Mouse (Mus musculus): ENCODE measurements at regions not wholly inside any gene's neighbourhood (a gene's known extent, or its start where the extent isn't known, plus 50 kb on each side); places are given as distances from the start of the nearest gene placed in this dataset.

- peaks cover 4% of the 10 kb centered on the region for H3K4me1 ChIP-seq (replicated peaks; ENCODE audit: low read depth, low read length)
- H3K36me3 ChIP-seq (ENCODE audit: insufficient read depth, low read length) = no peaks in the 10 kb centered on the region
- TF ChIP-seq NANOG (IDR thresholded peaks at IDR 0.05; ENCODE audit: borderline replicate concordance, low read length) = no peak
- no peak for TF ChIP-seq POU5F1 (IDR thresholded peaks at IDR 0.05; ENCODE audit: borderline replicate concordance, low read length)
- no peak for TF ChIP-seq CTCF (conservative IDR thresholded peaks at IDR 0.05; ENCODE audit: low read length)
- peaks cover 10% of the 10 kb centered on the region; the same call in 1 of the 2 replicates for H3K27me3 ChIP-seq (ENCODE audit: insufficient read depth, low read length)
- H3K4me3 ChIP-seq (replicated peaks; ENCODE audit: low read length) = no peak overlapping the region
- H3K9me3 ChIP-seq (ENCODE audit: low read length) = no peaks in the 10 kb centered on the region
Measured at GRCm38 (mm10) chr10:118990500-118990899, 120.5 kb upstream of the Dyrk2 start.

- Histone ChIP-seq H3K9me3 (ENCODE audit: low read length) (no peaks in the 10 kb centered on the region), H3K27me3 (ENCODE audit: insufficient read depth, low read length) (peaks cover 10% of the 10 kb centered on the region; the same call in 1 of the 2 replicates), H3K36me3 (ENCODE audit: insufficient read depth, low read length) (no peaks in the 10 kb centered on the region), H3K4me1 (replicated peaks; ENCODE audit: low read depth, low read length) (peaks cover 4% of the 10 kb centered on the region), H3K4me3 (replicated peaks; ENCODE audit: low read length) (no peak overlapping the region)
- TF ChIP-seq NANOG (IDR thresholded peaks at IDR 0.05; ENCODE audit: borderline replicate concordance, low read length) = no peak
- TF ChIP-seq POU5F1 (IDR thresholded peaks at IDR 0.05; ENCODE audit: borderline replicate concordance, low read length) = no peak
Measured at GRCm38 (mm10) chr10:118989812-118990211, 119.8 kb upstream of the Dyrk2 start.

DNA sequence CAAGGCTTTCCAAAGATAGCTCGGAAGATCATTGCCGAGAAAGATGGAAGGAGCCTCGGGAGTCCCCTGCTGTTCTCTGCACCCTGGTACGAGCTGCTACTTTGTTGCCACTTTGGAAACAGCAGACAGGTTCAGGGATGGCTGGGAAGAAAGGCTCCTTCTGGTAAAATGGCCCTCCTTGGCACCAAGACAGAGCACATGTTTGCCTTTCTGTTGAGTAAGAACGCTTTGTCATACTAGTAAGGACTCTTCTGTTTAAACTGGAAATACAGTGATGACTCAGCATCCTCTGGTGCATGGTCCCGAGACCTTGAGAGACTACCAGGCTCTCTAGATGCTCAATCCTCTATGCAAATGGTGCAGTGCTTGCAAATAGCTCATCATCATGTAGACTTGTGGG, 118.2 kb upstream of the Dyrk2 start:
- TF ChIP-seq CTCF (conservative IDR thresholded peaks at IDR 0.05; ENCODE audit: low read length) = no peak
- no peak for TF ChIP-seq NANOG (IDR thresholded peaks at IDR 0.05; ENCODE audit: borderline replicate concordance, low read length)
- no peak for TF ChIP-seq POU5F1 (IDR thresholded peaks at IDR 0.05; ENCODE audit: borderline replicate concordance, low read length)
- no peak overlapping the region for H3K4me3 ChIP-seq (replicated peaks; ENCODE audit: low read length)
- H3K36me3 ChIP-seq (ENCODE audit: insufficient read depth, low read length) = no peaks in the 10 kb centered on the region
- H3K27me3 ChIP-seq (ENCODE audit: insufficient read depth, low read length) = peaks cover 10% of the 10 kb centered on the region; the same call in 1 of the 2 replicates
- H3K9me3 ChIP-seq (ENCODE audit: low read length) = peaks cover 7% of the 10 kb centered on the region
- H3K4me1 ChIP-seq (replicated peaks; ENCODE audit: low read depth, low read length) = peaks cover 4% of the 10 kb centered on the region

- Histone ChIP-seq H3K9me3 (ENCODE audit: low read length) (peaks cover 7% of the 10 kb centered on the region), H3K36me3 (ENCODE audit: insufficient read depth, low read length) (no peaks in the 10 kb centered on the region), H3K4me3 (replicated peaks; ENCODE audit: low read length) (no peak overlapping the region), H3K27me3 (ENCODE audit: insufficient read depth, low read length) (peaks cover 15% of the 10 kb centered on the region; the same call in 1 of the 2 replicates), H3K4me1 (replicated peaks; ENCODE audit: low read depth, low read length) (peaks cover 5% of the 10 kb centered on the region; the same call in 1 of the 2 replicates)
- no peak for TF ChIP-seq CTCF (conservative IDR thresholded peaks at IDR 0.05; ENCODE audit: low read length)
- TF ChIP-seq NANOG (IDR thresholded peaks at IDR 0.05; ENCODE audit: borderline replicate concordance, low read length) = no peak
- TF ChIP-seq POU5F1 (IDR thresholded peaks at IDR 0.05; ENCODE audit: borderline replicate concordance, low read length) = no peak
Measured at GRCm38 (mm10) chr10:118984580-118984979, 114.6 kb upstream of the Dyrk2 start.

DNA sequence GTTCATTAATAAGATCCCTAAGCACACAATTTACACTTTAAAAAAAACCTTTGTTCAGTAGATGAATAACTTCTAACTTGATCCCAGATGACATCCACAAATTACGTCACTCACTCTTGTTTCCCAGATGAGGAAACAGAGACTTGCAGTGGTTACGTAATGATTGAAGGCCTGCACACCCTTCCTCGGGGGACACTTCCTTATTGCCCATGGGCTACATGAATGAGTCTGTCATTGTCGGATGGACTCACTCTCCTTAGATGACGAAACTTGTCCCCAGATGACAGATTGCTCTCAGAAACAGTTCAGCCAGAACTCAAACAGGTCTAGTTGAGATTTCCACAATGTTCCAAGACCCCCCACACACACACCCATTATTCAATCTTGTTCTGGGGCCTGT, 111.4 kb upstream of the Dyrk2 start:
- no peak overlapping the region for H3K4me3 ChIP-seq (replicated peaks; ENCODE audit: low read length)
- H3K9me3 ChIP-seq (ENCODE audit: low read length) = peaks cover 7% of the 10 kb centered on the region
- peaks cover 11% of the 10 kb centered on the region for H3K4me1 ChIP-seq (replicated peaks; ENCODE audit: low read depth, low read length)
- H3K27me3 ChIP-seq (ENCODE audit: insufficient read depth, low read length) = peaks cover 29% of the 10 kb centered on the region
- TF ChIP-seq CTCF (conservative IDR thresholded peaks at IDR 0.05; ENCODE audit: low read length) (no peak), POU5F1 (IDR thresholded peaks at IDR 0.05; ENCODE audit: borderline replicate concordance, low read length) (no peak), NANOG (IDR thresholded peaks at IDR 0.05; ENCODE audit: borderline replicate concordance, low read length) (no peak)
- no peaks in the 10 kb centered on the region for H3K36me3 ChIP-seq (ENCODE audit: insufficient read depth, low read length)

DNA sequence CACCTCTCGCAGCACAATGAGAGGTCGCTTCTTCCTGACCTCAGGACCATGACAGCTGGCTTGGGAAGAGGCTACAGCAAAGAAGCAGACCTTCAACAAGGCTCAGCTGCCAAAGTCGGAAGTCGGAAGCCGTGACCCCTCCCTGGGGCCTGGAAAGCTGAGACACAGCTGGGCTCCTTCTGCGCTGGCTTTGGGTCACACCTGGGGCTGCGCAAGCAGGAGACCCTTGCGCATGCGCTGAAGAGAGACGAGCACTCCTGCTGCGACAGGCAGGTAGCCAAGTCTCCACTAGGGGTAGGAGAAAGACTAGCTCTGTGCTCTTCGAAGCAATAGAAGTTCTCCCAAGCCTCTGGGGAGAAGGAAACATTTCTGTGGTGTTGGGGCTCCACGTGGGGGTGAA, 109.3 kb upstream of the Dyrk2 start:
- no peaks in the 10 kb centered on the region for H3K36me3 ChIP-seq (ENCODE audit: insufficient read depth, low read length)
- peaks cover 11% of the 10 kb centered on the region for H3K4me1 ChIP-seq (replicated peaks; ENCODE audit: low read depth, low read length)
- peaks cover 7% of the 10 kb centered on the region for H3K9me3 ChIP-seq (ENCODE audit: low read length)
- H3K27me3 ChIP-seq (ENCODE audit: insufficient read depth, low read length) = peaks cover 33% of the 10 kb centered on the region
- no peak overlapping the region for H3K4me3 ChIP-seq (replicated peaks; ENCODE audit: low read length)
- TF ChIP-seq CTCF (conservative IDR thresholded peaks at IDR 0.05; ENCODE audit: low read length) (no peak), NANOG (IDR thresholded peaks at IDR 0.05; ENCODE audit: borderline replicate concordance, low read length) (no peak), POU5F1 (IDR thresholded peaks at IDR 0.05; ENCODE audit: borderline replicate concordance, low read length) (no peak)

- TF ChIP-seq NANOG (IDR thresholded peaks at IDR 0.05; ENCODE audit: borderline replicate concordance, low read length) (no peak), POU5F1 (IDR thresholded peaks at IDR 0.05; ENCODE audit: borderline replicate concordance, low read length) (no peak), CTCF (conservative IDR thresholded peaks at IDR 0.05; ENCODE audit: low read length) (no peak)
- Histone ChIP-seq H3K9me3 (ENCODE audit: low read length) (no peaks in the 10 kb centered on the region), H3K4me3 (replicated peaks; ENCODE audit: low read length) (no peak overlapping the region), H3K4me1 (replicated peaks; ENCODE audit: low read depth, low read length) (peaks cover 11% of the 10 kb centered on the region), H3K36me3 (ENCODE audit: insufficient read depth, low read length) (no peaks in the 10 kb centered on the region), H3K27me3 (ENCODE audit: insufficient read depth, low read length) (peaks cover 33% of the 10 kb centered on the region)
Measured at GRCm38 (mm10) chr10:118978181-118978743, 108.3 kb upstream of the Dyrk2 start.

DNA sequence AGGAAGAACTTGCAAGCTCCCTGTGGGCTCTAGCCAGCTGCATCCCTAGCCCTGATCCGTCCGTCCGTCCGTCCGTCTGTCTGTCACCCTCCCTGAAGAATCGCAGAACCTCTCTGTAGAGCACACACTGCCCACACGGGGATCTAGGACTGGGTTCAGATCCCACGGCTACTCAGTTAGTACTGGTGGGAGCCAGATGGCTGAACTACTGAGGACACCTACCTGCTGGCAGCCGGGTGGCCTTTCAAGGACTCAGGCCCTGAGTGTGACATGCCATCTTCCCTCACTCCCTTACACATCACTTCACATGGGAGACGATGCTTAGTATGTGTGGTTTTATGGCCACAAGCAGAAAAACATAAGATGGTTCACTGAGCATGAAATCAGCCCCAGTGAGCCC, 106.4 kb upstream of the Dyrk2 start:
- H3K4me1 ChIP-seq (replicated peaks; ENCODE audit: low read depth, low read length) = peaks cover 7% of the 10 kb centered on the region
- peaks cover 31% of the 10 kb centered on the region for H3K27me3 ChIP-seq (ENCODE audit: insufficient read depth, low read length)
- no peaks in the 10 kb centered on the region for H3K9me3 ChIP-seq (ENCODE audit: low read length)
- H3K36me3 ChIP-seq (ENCODE audit: insufficient read depth, low read length) = no peaks in the 10 kb centered on the region
- TF ChIP-seq POU5F1 (IDR thresholded peaks at IDR 0.05; ENCODE audit: borderline replicate concordance, low read length) = no peak
- no peak for TF ChIP-seq CTCF (conservative IDR thresholded peaks at IDR 0.05; ENCODE audit: low read length)
- no peak for TF ChIP-seq NANOG (IDR thresholded peaks at IDR 0.05; ENCODE audit: borderline replicate concordance, low read length)
- no peak overlapping the region for H3K4me3 ChIP-seq (replicated peaks; ENCODE audit: low read length)

GRCm38 (mm10) chr10:118975772-118976171, 105.8 kb upstream of the Dyrk2 start:
- Histone ChIP-seq H3K4me1 (replicated peaks; ENCODE audit: low read depth, low read length) (peaks cover 7% of the 10 kb centered on the region), H3K9me3 (ENCODE audit: low read length) (no peaks in the 10 kb centered on the region), H3K27me3 (ENCODE audit: insufficient read depth, low read length) (peaks cover 29% of the 10 kb centered on the region), H3K4me3 (replicated peaks; ENCODE audit: low read length) (no peak overlapping the region), H3K36me3 (ENCODE audit: insufficient read depth, low read length) (no peaks in the 10 kb centered on the region)
- TF ChIP-seq POU5F1 (IDR thresholded peaks at IDR 0.05; ENCODE audit: borderline replicate concordance, low read length) = no peak
- TF ChIP-seq CTCF (conservative IDR thresholded peaks at IDR 0.05; ENCODE audit: low read length) = no peak
- TF ChIP-seq NANOG (IDR thresholded peaks at IDR 0.05; ENCODE audit: borderline replicate concordance, low read length) = no peak

Data from E14TG2a.4 (cell line).